Mouse (Mus musculus): ENCODE data around the gene Mfsd4a.

The Mfsd4a gene

DNA sequence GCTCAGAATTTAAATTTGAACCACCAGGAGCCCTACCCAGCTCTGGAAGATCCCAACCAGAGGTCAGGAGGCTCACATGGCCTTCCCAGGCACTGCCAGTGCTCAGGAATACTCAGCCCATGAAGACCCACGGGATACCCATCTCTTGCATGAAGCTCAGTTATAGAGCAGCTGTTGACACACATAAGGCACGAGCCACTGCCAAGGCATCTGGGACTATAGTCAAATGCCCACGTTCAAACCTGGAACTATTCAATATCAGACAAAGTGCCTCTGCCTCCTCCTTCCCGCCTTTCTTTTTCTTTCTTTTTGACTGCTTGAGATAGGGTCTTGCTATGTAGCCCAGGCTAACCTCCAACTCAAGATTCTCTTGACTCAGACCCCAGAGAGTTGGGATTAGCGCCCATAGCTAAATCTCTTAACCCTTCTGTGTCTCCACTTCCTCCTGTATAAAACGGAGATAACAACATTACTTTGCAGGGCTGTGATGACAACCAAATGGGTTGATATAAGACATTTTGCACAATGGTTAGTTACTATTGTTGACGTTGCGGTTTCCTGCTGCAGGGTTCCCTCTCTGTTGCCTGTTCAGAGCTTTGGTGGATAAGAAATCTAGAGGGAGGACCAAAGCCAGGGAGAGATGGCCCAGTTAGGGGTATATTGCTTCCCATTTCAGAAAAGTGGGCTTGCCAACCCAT lies 2.2 kb downstream of the Mfsd4a start:
- DNase-seq (ENCODE audit: low spot score) = no peak

GRCm38 (mm10) chr1:132065001-132065400 lies 2.9 kb downstream of the Mfsd4a start:
- no peak for DNase-seq (ENCODE audit: low spot score)

DNA sequence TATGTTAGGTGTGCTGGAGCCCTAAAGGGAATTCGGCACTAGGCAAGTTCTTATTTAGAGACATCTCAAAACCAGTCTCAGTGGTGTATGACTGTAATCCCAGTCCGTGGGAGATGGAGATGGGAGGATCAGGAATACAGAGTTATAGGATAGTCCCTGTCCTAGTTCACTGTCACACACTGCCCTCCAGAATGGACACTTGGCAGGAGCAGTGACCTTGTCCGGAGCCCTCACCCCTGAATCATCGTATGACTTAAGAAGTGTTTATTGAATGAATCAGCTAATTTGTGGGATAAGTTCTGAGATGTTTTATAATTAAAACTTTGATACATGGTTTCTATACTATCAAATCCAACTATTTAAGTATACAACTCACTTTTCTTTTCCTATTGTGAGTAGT lies 4.8 kb downstream of the Mfsd4a start:
- DNase-seq (ENCODE audit: low spot score) = no peak

DNA sequence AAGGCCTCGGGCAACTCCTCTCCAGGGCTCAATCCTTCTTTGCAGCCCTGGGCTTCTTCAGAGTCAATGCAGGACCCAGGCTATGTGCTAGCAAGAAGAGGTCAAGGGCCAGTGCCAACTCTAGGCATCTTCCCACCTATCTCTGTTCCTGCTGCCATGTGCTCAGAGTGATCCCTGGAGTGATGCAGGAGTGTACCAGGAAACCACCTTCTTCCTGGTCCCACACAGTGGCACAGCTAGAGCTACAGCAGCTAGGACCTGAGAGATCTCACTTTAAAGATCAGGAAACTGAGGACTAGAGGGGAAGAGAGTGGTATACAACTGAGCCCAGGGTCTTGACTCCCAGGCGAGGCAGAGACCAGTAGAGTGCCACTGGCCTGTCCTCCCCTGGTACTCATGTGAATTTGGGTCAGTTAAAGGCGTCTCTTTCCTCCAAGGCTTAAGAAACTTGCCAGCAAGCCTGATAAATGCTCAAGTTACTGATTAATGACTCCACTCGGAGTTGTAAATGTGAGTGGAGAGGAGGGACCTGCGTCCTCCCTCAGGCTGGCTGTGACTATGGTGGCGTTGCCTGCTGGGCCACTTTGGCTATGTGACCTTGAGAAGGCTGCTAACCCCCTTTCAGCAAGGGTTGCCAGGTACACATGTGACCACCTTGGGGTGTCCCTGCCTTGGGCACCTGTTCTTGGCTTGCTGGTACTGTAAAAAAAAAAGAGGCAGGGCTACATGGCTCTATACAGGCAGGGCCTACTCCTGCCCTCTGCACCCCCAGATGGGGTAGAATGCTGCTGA lies 5.9 kb downstream of the Mfsd4a start:
- no peak for DNase-seq (ENCODE audit: low spot score)

DNA sequence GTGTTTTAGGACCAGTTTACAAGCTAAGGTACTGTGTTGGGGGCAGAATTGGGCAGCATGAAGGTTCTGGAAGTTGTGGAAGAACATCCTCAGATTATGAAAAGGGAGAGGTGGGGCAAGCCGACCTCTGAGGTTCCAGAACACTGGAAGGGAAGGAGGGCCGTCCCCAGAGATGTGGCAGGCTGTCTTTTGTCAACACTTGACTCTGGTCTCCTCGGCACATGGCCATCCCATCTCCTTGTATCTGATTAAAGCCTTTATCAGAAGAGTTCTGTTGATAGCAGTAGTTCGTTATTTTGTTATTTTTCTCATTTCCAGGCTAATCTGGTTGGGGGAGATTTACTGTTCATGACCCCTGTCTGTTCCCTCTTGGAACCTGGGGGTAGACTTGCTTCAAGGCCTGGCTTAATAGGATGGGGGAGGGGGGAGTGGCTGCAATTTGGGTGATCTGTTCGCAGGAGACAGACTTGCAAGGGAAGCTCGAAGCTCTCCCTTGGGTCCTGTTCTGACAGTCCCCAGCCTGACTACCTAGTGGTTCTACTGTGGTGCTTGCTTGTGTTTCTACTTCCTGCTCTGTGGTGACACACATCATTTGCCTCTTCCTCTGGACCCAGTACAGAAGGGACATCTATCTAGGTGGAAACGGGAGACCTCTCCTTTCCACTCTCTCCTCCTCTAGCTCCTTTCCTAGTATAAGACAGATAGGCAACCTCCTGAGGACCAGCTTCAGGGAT lies 7.7 kb downstream of the Mfsd4a start:
- DNase-seq (ENCODE audit: low spot score) = no peak

GRCm38 (mm10) chr1:132058558-132058957 lies 9.3 kb downstream of the Mfsd4a start:
- no peak for DNase-seq (ENCODE audit: low spot score)

DNA sequence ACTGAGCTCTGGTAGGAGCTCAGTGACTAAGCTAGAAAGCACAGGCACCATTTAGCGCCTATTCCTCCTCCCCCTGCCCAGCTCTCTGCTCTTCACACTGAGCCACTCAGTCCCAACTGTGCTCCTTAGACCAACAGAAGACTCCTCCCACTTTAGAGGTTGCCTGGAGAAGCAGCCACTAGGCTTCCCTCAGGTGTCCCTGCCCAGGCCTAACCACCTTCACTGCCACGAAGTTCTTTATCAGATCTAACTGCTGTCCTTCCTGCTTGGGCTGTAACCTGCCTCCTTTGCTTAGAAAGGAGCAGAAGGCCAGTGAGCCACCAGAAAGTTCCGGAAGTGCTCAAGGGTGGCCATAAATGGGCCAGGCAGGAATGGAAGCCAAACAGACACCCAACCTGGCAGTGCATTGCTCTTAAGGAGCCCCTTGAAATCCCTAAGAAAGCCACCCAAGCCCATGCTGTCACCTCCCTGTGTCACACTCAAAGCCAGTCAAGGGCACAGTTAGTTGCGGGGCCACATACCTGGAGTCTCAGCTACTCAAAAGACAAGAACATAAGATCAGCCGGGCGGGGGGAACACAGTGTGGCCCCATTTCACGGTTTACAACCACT lies 12.7 kb downstream of the Mfsd4a start:
- DNase-seq (ENCODE audit: low spot score) = no peak

- no peak for DNase-seq (ENCODE audit: low spot score)
These were observed 13.5 kb downstream of the Mfsd4a start for GRCm38 (mm10) chr1:132054387-132054786.

- DNase-seq (ENCODE audit: low spot score) = no peak
These were observed 16.1 kb downstream of the Mfsd4a start for GRCm38 (mm10) chr1:132051746-132052145.

- DNase-seq (ENCODE audit: low spot score) = peak; percentile 29
These were observed 21.6 kb downstream of the Mfsd4a start for GRCm38 (mm10) chr1:132046143-132046735.

DNA sequence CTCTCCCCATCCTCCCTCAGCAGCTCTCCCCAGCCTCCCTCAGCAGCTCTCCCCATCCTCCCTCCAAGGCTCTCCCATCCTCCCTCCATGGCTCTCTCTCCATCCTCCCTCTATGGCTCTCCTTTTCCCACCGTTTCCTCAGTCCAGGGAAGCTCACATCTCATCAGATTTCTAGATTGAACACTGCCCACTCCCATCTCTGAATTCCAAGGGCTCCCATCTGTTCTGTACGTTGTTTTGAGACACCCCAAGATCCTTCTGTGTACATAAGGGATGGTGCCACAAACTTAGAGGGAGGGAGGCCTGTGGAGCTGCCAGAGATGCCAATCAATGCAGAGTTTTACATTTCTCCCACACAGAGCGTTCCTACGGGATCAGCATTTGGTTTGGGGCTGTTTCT lies 24.1 kb downstream of the Mfsd4a start:
- DNase-seq (ENCODE audit: low spot score) = no peak

DNA sequence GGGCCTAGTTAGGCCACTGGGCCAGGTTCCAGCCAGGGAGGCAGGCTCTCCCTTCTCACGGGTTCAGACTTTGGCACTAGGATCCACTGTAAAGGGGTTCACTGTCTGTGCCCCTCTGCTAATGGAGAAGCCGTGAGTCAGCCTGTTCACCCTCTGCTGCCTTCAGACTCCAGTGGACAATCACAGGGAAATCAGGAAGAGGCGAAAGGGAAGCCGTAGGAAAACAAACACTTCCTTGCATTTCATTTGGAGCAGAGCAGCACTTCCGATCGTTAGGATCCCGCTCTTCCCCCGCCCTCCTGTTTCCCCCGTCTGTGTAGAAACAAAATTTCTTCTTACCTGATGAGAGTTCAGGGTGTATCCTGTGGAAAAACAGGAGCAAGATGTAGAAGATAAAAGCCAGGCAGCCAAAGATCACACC lies 27.7 kb downstream of the Mfsd4a start:
- no peak for DNase-seq (ENCODE audit: low spot score)

- no peak for DNase-seq (ENCODE audit: low spot score)
These were observed 29.1 kb downstream of the Mfsd4a start for GRCm38 (mm10) chr1:132038753-132039152.

DNA sequence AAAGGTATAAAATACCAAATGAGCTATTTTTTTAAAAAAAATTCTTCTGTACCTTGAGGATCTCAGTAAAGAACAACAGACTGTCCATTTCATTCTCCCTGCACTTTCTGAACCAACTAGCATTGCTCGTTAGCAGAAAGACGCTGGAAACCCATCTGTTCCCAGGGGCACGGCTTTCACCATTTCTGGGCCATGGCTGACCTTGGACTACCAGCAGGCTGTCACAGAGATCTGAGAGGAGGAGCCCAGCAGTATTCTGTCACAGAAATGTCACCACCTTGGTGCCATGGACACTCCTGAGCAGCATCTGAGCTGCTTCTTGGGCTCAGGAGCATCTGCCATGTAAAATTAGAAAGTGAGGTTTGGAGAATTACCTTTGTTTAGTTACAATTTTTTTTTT lies 30.1 kb downstream of the Mfsd4a start:
- no peak for DNase-seq (ENCODE audit: low spot score)

DNA sequence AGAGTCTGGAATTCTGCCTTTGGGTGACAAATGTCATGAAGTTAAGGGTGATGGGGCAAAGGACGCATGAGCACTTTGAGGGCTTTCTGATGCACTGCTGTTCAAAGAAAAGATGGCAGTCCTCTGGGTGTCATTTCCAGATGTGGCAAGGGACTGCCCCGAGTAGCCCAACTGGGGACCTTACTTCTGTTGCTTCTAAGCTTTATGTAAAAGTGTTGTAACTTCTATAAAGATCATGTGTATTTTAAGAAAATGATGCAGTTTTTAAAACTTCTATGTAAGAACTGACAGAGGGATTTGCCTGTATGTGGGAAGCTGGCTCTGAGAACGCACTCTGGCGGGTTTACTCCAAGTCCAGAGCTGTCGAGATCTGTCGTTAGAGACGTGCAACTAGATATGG lies 35.7 kb downstream of the Mfsd4a start:
- DNase-seq (ENCODE audit: low spot score) = no peak

- no peak for DNase-seq (ENCODE audit: low spot score)
These were observed 37.3 kb downstream of the Mfsd4a start for GRCm38 (mm10) chr1:132030574-132030973.

DNA sequence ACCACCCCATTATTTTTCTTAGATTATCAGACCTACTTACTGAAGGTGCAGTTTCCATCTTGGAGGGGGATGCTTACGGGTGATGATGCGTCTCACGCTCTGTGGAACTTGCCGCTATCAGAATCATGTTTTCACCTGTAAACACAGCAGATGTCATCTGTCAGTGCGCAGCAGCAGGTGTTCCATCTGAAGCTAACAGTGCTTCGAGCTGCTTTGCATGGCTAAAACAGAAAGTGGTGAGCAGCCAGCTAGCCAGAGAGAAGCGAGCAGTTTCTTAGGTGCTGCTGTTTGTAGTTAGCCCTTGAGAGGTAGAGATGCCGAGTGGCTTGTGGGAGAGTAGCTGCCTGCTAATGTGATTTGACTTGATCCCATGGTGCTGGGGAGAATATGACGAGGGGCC lies 39.4 kb downstream of the Mfsd4a start:
- DNase-seq (ENCODE audit: low spot score) = no peak

- DNase-seq (ENCODE audit: low spot score) = no peak
These were observed 39.9 kb downstream of the Mfsd4a start for GRCm38 (mm10) chr1:132027978-132028377.

GRCm38 (mm10) chr1:132026925-132027646 lies 40.8 kb downstream of the Mfsd4a start:
- no peak for DNase-seq (ENCODE audit: low spot score)

GRCm38 (mm10) chr1:132022107-132022506 lies 45.8 kb downstream of the Mfsd4a start:
- no peak for DNase-seq (ENCODE audit: low spot score)

- DNase-seq (ENCODE audit: low spot score) = no peak
These were observed 48.0 kb downstream of the Mfsd4a start for GRCm38 (mm10) chr1:132019876-132020275.

Measured in ovary, postnatal 10 days (tissue).